Mouse (Mus musculus): ENCODE data around the gene Capza2. TPM values are rescaled to one million over a fixed set of nuclear protein-coding genes. Genes with fewer than 3 reads are reported as not detected.

Capza2 gene
- total and polyA plus RNA-seq, 3 experiments = 26.9 to 147 (median 130) TPM

DNA sequence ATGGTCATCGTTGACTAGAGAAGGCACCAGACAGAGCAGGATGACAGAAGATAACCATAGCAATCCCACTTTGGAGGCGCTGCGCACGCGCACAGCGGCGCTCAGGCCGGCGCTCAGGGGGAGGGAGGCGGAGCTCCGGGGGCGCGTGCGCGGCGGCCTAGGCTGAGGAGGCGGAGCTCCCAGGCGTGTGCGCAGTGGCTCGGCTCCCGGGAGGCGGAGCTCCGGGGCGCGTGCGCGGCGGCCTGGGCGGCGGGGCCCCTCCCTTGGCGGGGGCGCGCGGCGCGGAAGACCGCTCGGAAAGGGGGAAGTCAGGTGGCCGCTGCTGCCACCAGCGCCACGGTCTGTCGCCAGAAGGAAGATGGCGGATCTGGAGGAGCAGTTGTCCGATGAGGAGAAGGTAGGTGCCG, 733 bp downstream of the Capza2 start:
- Histone ChIP-seq H3K9ac (ENCODE audit: low read depth, low read length) (peak overlapping the region; percentile 92), H3K4me1 (ENCODE audit: control insufficient read depth, insufficient read depth, low read length) (peaks cover 10% of the 10 kb centered on the region), H3K79me2 (replicated peaks; ENCODE audit: control insufficient read depth, insufficient read depth, low read length) (0 out of 2 replicates have a peak, but pooled peaks cover 2% of the 10 kb centered on the region), H3K27me3 (ENCODE audit: control insufficient read depth, insufficient read depth, low read length) (no peaks in the 10 kb centered on the region), H3K4me3 (peak overlapping the region; percentile 81), H3K27ac (peak overlapping the region; percentile 96), H3K36me3 (ENCODE audit: control insufficient read depth, insufficient read depth, low read length) (peaks cover 10% of the 10 kb centered on the region)
- peak; percentile 98 for DNase-seq
- 1% methylated on average over 31 of the region's 45 CpGs for WGBS
- intact Hi-C loops (cut with DNase I) = loop anchor here (5.0 kb wide), 1 partner anchor 56 kb away; the partner anchor contains the start of gene St7
- peak; percentile 79 for TF ChIP-seq POLR2A (IDR thresholded peaks at IDR 0.05; ENCODE audit: insufficient read depth, low read depth, low read length)
- no peak for TF ChIP-seq EP300 (IDR thresholded peaks at IDR 0.05; ENCODE audit: insufficient read depth, low read depth, low read length)

DNA sequence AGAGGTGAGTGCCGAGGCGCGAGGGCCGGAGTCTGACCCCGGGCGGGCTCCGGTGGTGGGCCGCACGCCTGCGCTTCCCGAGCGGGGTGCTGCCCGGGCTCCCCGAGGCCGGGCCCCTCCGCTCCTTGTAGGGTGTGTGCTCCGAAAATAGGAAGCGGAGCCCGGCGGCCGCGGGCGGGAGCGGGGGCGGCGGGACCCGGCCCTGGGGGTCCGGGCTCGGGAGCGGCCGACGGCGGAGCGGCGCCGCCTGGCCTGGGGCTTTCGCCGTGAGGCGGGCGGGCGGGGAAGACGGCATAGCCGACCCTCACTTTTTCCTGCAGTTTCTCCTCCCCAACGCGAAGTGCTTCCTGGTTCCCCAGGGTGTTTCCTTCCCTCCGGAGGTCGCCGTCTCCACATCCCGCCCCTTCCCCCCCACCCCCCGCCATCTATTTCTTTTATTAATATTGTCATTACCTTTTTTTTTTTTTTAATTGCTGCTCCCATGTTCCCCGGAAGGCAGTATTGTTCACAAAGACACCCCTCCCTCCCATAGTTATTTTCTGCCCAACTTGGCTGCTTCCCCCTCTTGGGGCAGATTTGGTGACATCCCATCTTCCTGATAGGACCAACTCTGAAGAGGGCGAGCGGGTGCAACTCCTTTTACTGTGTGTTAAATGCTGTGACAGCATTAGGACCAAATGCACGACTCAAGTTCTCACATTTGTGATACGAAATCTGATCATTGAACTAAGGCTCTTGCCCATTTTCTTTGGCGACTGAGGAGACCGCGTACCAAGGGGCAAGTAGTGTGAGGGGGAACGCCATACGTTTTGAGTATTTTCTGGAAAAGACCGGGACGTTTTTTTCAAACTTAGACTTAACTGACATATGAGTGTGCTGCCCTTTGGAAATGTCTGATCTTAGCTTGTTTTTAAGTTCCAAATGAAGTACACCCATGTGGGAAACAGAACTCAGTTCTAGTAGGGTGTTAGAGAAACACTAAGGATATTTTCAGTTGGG, 1.5 kb downstream of the Capza2 start:
- DNase-seq = peak in 1 of 2 experiments; percentile 43
- Histone ChIP-seq H3K27ac (peak overlapping the region; percentile 96), H3K4me3 (peak overlapping the region; percentile 81), H3K27me3 (ENCODE audit: control insufficient read depth, insufficient read depth, low read length) (no peaks in the 10 kb centered on the region), H3K4me1 (ENCODE audit: control insufficient read depth, insufficient read depth, low read length) (peaks cover 10% of the 10 kb centered on the region), H3K79me2 (replicated peaks; ENCODE audit: control insufficient read depth, insufficient read depth, low read length) (peaks cover 5% of the 10 kb centered on the region; the same call in 1 of the 2 replicates), H3K9ac (ENCODE audit: low read depth, low read length) (peak overlapping the region; percentile 92), H3K36me3 (ENCODE audit: control insufficient read depth, insufficient read depth, low read length) (peaks cover 12% of the 10 kb centered on the region)
- WGBS = under 1% methylated on average over 46 of the region's 62 CpGs
- intact Hi-C loops (cut with DNase I) = loop anchor here (5.0 kb wide), 1 partner anchor 55 kb away; the partner anchor contains the start of gene St7
- TF ChIP-seq CTCF (IDR thresholded peaks at IDR 0.05) = no peak
- no peak for TF ChIP-seq EP300 (IDR thresholded peaks at IDR 0.05; ENCODE audit: insufficient read depth, low read depth, low read length)
- no peak; the same call in 1 of the 2 replicates for TF ChIP-seq POLR2A (IDR thresholded peaks at IDR 0.05; ENCODE audit: insufficient read depth, low read depth, low read length)

DNA sequence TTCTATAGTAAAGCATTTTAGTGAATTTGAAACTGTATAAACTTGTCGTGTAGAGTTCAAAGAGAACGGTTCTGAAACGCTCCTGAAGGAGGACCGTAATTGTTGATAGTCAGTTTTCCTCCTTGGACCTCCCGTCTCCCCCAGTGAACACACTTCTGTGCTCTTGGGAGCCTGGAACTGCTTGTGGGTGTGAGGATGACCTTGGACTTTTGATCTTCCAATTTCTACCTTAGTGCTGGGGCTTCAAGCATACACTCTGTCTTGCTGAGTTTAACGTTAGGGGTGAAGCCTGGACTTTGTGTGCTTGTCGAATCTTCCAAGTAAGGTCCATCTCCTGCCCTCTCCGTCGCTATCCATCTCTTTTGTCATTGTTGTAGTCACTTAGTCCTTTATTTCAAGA, 4.0 kb downstream of the Capza2 start:
- Histone ChIP-seq H3K27me3 (ENCODE audit: control insufficient read depth, insufficient read depth, low read length) (no peaks in the 10 kb centered on the region), H3K27ac (no peak overlapping the region), H3K4me3 (no peak overlapping the region), H3K9ac (ENCODE audit: low read depth, low read length) (no peak overlapping the region), H3K36me3 (ENCODE audit: control insufficient read depth, insufficient read depth, low read length) (peaks cover 25% of the 10 kb centered on the region), H3K79me2 (replicated peaks; ENCODE audit: control insufficient read depth, insufficient read depth, low read length) (peaks cover 7% of the 10 kb centered on the region), H3K4me1 (ENCODE audit: control insufficient read depth, insufficient read depth, low read length) (peaks cover 18% of the 10 kb centered on the region)
- WGBS = 61% methylated on average over 9 of the region's 9 CpGs
- intact Hi-C loops (cut with DNase I) = no loop called here
- TF ChIP-seq CTCF (IDR thresholded peaks at IDR 0.05) (no peak), EP300 (IDR thresholded peaks at IDR 0.05; ENCODE audit: insufficient read depth, low read depth, low read length) (no peak), POLR2A (IDR thresholded peaks at IDR 0.05; ENCODE audit: insufficient read depth, low read depth, low read length) (no peak)
- DNase-seq = no peak

DNA sequence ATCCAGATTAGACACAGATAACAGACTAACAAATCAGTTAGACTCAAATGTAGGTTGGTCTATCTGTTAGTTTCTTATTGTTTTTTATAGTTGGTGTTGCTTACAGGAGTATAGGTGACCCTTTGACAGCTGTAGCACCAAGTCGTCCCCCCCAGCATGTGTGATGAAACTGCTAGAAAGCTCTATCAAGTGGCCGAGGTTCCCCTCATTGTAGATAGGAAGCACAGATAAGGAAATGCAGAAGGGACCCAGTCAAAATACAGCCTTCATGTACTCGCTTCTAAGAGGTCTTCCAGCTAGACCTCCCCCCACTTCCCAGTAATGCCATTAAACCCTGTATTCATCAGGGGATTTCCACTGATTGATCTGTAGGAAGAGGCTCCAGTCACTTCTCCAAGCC, 6.7 kb downstream of the Capza2 start:
- intact Hi-C loops (cut with DNase I) = no loop called here
- Histone ChIP-seq H3K4me3 (no peak overlapping the region), H3K27ac (no peak overlapping the region), H3K79me2 (replicated peaks; ENCODE audit: control insufficient read depth, insufficient read depth, low read length) (peaks cover 12% of the 10 kb centered on the region), H3K36me3 (ENCODE audit: control insufficient read depth, insufficient read depth, low read length) (peaks cover 39% of the 10 kb centered on the region), H3K27me3 (ENCODE audit: control insufficient read depth, insufficient read depth, low read length) (no peaks in the 10 kb centered on the region), H3K9ac (ENCODE audit: low read depth, low read length) (no peak overlapping the region), H3K4me1 (ENCODE audit: control insufficient read depth, insufficient read depth, low read length) (peaks cover 23% of the 10 kb centered on the region)
- DNase-seq = no peak
- 27% methylated on average over 3 of the region's 3 CpGs for WGBS
- TF ChIP-seq CTCF (IDR thresholded peaks at IDR 0.05) (no peak), EP300 (IDR thresholded peaks at IDR 0.05; ENCODE audit: insufficient read depth, low read depth, low read length) (no peak), POLR2A (IDR thresholded peaks at IDR 0.05; ENCODE audit: insufficient read depth, low read depth, low read length) (no peak)

DNA sequence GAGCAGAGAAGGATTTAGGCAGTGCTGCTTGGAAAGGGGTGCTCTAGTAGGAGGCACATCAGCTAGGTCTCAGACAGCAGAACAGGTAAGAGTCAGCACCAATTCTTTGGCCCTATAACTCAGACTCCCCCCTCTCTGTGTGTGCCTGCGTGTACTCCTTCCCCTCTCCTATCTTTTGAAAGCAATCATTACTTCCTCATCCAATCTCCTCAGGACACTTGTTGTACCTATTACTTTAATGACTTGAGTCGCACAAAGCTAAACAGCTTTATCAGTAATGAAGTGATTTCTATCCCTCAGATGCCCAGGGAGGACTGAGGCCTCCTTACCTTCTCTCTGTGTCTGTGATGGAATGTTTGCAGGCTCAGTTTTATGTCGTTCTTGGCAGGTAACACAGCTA, 10.1 kb downstream of the Capza2 start:
- TF ChIP-seq CTCF (IDR thresholded peaks at IDR 0.05) = no peak
- no peak for TF ChIP-seq POLR2A (IDR thresholded peaks at IDR 0.05; ENCODE audit: insufficient read depth, low read depth, low read length)
- TF ChIP-seq EP300 (IDR thresholded peaks at IDR 0.05; ENCODE audit: insufficient read depth, low read depth, low read length) = no peak
- H3K4me3 ChIP-seq = no peak overlapping the region
- H3K27ac ChIP-seq = no peak overlapping the region
- H3K79me2 ChIP-seq (replicated peaks; ENCODE audit: control insufficient read depth, insufficient read depth, low read length) = peaks cover 10% of the 10 kb centered on the region
- 22% methylated on average over 3 of the region's 3 CpGs for WGBS
- H3K4me1 ChIP-seq (ENCODE audit: control insufficient read depth, insufficient read depth, low read length) = peaks cover 19% of the 10 kb centered on the region
- no peaks in the 10 kb centered on the region for H3K27me3 ChIP-seq (ENCODE audit: control insufficient read depth, insufficient read depth, low read length)
- intact Hi-C loops (cut with DNase I) = no loop called here
- no peak for DNase-seq
- H3K9ac ChIP-seq (ENCODE audit: low read depth, low read length) = no peak overlapping the region
- H3K36me3 ChIP-seq (ENCODE audit: control insufficient read depth, insufficient read depth, low read length) = peaks cover 37% of the 10 kb centered on the region

DNA sequence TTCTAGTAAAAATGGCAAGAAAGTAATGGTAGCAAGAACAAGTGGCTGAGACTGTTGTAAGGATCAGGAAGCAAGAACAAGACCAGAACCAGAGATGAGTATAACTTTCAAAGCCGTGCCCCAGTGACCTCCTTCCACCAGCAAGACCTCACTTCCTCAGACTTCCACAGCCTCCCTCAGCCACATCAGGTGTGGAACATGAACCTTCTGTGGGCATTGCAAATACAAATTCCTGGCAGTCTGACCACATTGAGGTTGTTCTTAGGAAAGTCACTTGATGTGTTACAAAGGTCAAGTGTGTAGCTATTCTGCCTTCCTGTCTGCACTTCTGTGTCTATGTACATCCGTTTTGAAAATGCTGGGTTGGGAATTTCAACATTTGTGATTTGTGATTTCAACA, 16.1 kb downstream of the Capza2 start:
- no peak for TF ChIP-seq CTCF (IDR thresholded peaks at IDR 0.05)
- no peak for TF ChIP-seq EP300 (IDR thresholded peaks at IDR 0.05; ENCODE audit: insufficient read depth, low read depth, low read length)
- no peak for TF ChIP-seq POLR2A (IDR thresholded peaks at IDR 0.05; ENCODE audit: insufficient read depth, low read depth, low read length)
- intact Hi-C loops (cut with DNase I) = no loop called here
- H3K27ac ChIP-seq = no peak overlapping the region
- DNase-seq = no peak
- no peak overlapping the region for H3K4me3 ChIP-seq
- H3K9ac ChIP-seq (ENCODE audit: low read depth, low read length) = no peak overlapping the region
- WGBS = 53% methylated on average over 2 of the region's 2 CpGs
- H3K36me3 ChIP-seq (ENCODE audit: control insufficient read depth, insufficient read depth, low read length) = peaks cover 19% of the 10 kb centered on the region
- H3K4me1 ChIP-seq (ENCODE audit: control insufficient read depth, insufficient read depth, low read length) = peaks cover 3% of the 10 kb centered on the region
- H3K79me2 ChIP-seq (replicated peaks; ENCODE audit: control insufficient read depth, insufficient read depth, low read length) = peaks cover 2% of the 10 kb centered on the region; the same call in 1 of the 2 replicates
- H3K27me3 ChIP-seq (ENCODE audit: control insufficient read depth, insufficient read depth, low read length) = no peaks in the 10 kb centered on the region
